Mouse (Mus musculus) CH12.LX (cell line): ENCODE measurements around the gene Plcl2. TPM values are rescaled to one million over a fixed set of nuclear protein-coding genes. Genes with fewer than 3 reads are reported as not detected.
A peak's percentile ranks its signal among the peaks of the same experiment; 100 is the strongest.

Experiments used
- DNase-seq: peaks from one replicate; pipeline ENCODE4 v3.0.0-alpha.2; 2013; ENCODE audit errors: extremely low read depth
- H3K27ac ChIP-seq: 2 replicates; pipeline ENCODE4 v1.5.1; 2012; ENCODE audit warnings: low read depth, mild to moderate bottlenecking, control low read depth, moderate library complexity; ENCODE audit not compliant: insufficient read depth
- H3K27me3 ChIP-seq: replicated peaks from 2 replicates; pipeline ENCODE3; 2012; ENCODE audit warnings: inconsistent platforms
- H3K36me3 ChIP-seq, 2 experiments: replicated peaks in 1 of 2; 2 replicates each; pipeline versions ENCODE3 to v1.6.1; 2012; ENCODE audit warnings: inconsistent platforms in 1 of 2, low read length in 1 of 2, mild to moderate bottlenecking in 1 of 2, mixed read lengths in 1 of 2, moderate library complexity in 1 of 2; ENCODE audit not compliant: control insufficient read depth in 1 of 2, insufficient read depth in 1 of 2
- H3K4me1 ChIP-seq, 2 experiments: 2 replicates each; pipeline ENCODE4 v1.6.1; 2012; ENCODE audit warnings: inconsistent platforms in 1 of 2, moderate library complexity in 1 of 2; ENCODE audit not compliant: insufficient read depth in 2 of 2, control insufficient read depth in 1 of 2
- H3K4me2 ChIP-seq: 2 replicates; pipeline ENCODE4 v1.6.1; 2012; ENCODE audit warnings: low read depth, mild to moderate bottlenecking, control low read depth; ENCODE audit not compliant: poor library complexity, insufficient read depth, severe bottlenecking
- H3K4me3 ChIP-seq, 3 experiments: fragments of 150-350 bp in 1 of 3; sonication (generic) in 1 of 3; replicated peaks in 1 of 3; 2 replicates each; pipeline versions ENCODE3 to v1.5.1; 2011 to 2012; ENCODE audit warnings: low read depth in 2 of 3, low read length in 2 of 3, mild to moderate bottlenecking in 2 of 3, moderate library complexity in 2 of 3, control low read depth in 1 of 3, improper control_type of control experiment in 1 of 3, inconsistent platforms in 1 of 3, mixed read lengths in 1 of 3; ENCODE audit not compliant: poor library complexity in 1 of 3
- H3K79me2 ChIP-seq: replicated peaks from 2 replicates; pipeline ENCODE4 v1.6.1; 2012; ENCODE audit warnings: mild to moderate bottlenecking, moderate library complexity; ENCODE audit not compliant: control insufficient read depth, poor library complexity, insufficient read depth, severe bottlenecking; ENCODE audit errors: extremely low read depth
- H3K9ac ChIP-seq: 2 replicates; pipeline ENCODE4 v1.6.1; 2012; ENCODE audit warnings: low read depth, mild to moderate bottlenecking, control low read depth, moderate library complexity; ENCODE audit not compliant: insufficient read depth
- H3K9me3 ChIP-seq: replicated peaks from 2 replicates; pipeline ENCODE3; 2012; ENCODE audit warnings: low read length, inconsistent platforms, mixed read lengths
- BHLHE40 ChIP-seq: IDR thresholded peaks from 2 replicates; pipeline ENCODE4 v1.6.1; 2011; ENCODE audit warnings: mild to moderate bottlenecking, low read depth, low read length, improper control_type of control experiment
- CTCF ChIP-seq, 2 experiments: IDR thresholded peaks in 1 of 2; conservative IDR thresholded peaks in 1 of 2; 2 replicates each; pipeline ENCODE4 v1.5.1; 2011 to 2012; ENCODE audit warnings: low read depth in 2 of 2, low read length in 2 of 2, improper control_type of control experiment in 1 of 2, inconsistent platforms in 1 of 2, mild to moderate bottlenecking in 1 of 2, moderate library complexity in 1 of 2
- E2F4 ChIP-seq: IDR thresholded peaks from 2 replicates; pipeline ENCODE4 v1.6.1; 2011; ENCODE audit warnings: low read depth, low read length, improper control_type of control experiment; ENCODE audit not compliant: insufficient replicate concordance
- EP300 ChIP-seq: IDR thresholded peaks from 2 replicates; pipeline ENCODE4 v1.6.1; 2011; ENCODE audit warnings: low read length, improper control_type of control experiment
- ETS1 ChIP-seq: conservative IDR thresholded peaks from 2 replicates; pipeline ENCODE4 v1.6.1; 2012; ENCODE audit warnings: low read depth, mild to moderate bottlenecking, inconsistent platforms, low read length, improper control_type of control experiment, moderate library complexity
- GABPA ChIP-seq: IDR thresholded peaks from 2 replicates; pipeline ENCODE4 v1.6.1; 2012; ENCODE audit warnings: low read depth, low read length, improper control_type of control experiment, inconsistent platforms; ENCODE audit not compliant: insufficient replicate concordance
- HCFC1 ChIP-seq: IDR thresholded peaks from 2 replicates; pipeline ENCODE4 v1.6.1; 2012; ENCODE audit warnings: low read depth, mild to moderate bottlenecking, inconsistent platforms, low read length, improper control_type of control experiment
- MAFK ChIP-seq: IDR thresholded peaks from 2 replicates; pipeline ENCODE4 v1.6.1; 2011; ENCODE audit warnings: low read length, improper control_type of control experiment; ENCODE audit not compliant: insufficient replicate concordance
- MAZ ChIP-seq: IDR thresholded peaks from 2 replicates; pipeline ENCODE4 v1.6.1; 2012; ENCODE audit warnings: low read depth, mild to moderate bottlenecking, inconsistent platforms, low read length, improper control_type of control experiment, moderate library complexity
- MEF2A ChIP-seq: IDR thresholded peaks from 2 replicates; pipeline ENCODE4 v1.6.1; 2014; ENCODE audit warnings: low read depth, mild to moderate bottlenecking, inconsistent platforms, low read length, improper control_type of control experiment, borderline replicate concordance
- MXI1 ChIP-seq: IDR thresholded peaks from 2 replicates; pipeline ENCODE4 v1.6.1; 2011; ENCODE audit warnings: mild to moderate bottlenecking, low read depth, low read length, improper control_type of control experiment
- NELFE ChIP-seq: IDR thresholded peaks from 2 replicates; pipeline ENCODE4 v1.6.1; 2011; ENCODE audit warnings: low read depth, low read length, improper control_type of control experiment
- NRF1 ChIP-seq: IDR thresholded peaks from 2 replicates; pipeline ENCODE4 v1.6.1; 2014; ENCODE audit warnings: low read depth, mild to moderate bottlenecking, inconsistent platforms, low read length, improper control_type of control experiment, moderate library complexity
- POLR2A ChIP-seq: IDR thresholded peaks from 2 replicates; pipeline ENCODE4 v1.6.1; 2011; ENCODE audit warnings: low read depth, mild to moderate bottlenecking, improper control_type of control experiment, low read length
- POLR2AphosphoS2 ChIP-seq: IDR thresholded peaks from 2 replicates; pipeline ENCODE4 v1.6.1; 2011; ENCODE audit warnings: low read depth, low read length, improper control_type of control experiment
- RCOR1 ChIP-seq: conservative IDR thresholded peaks from 2 replicates; pipeline ENCODE4 v1.6.1; 2012; ENCODE audit warnings: low read depth, mild to moderate bottlenecking, inconsistent platforms, low read length, improper control_type of control experiment
- SIN3A ChIP-seq: IDR thresholded peaks from 2 replicates; pipeline ENCODE4 v1.6.1; 2012; ENCODE audit warnings: low read length, improper control_type of control experiment, inconsistent platforms
- SMC3 ChIP-seq: IDR thresholded peaks from 2 replicates; pipeline ENCODE4 v1.6.1; 2011; ENCODE audit warnings: low read depth, low read length, improper control_type of control experiment
- USF1 ChIP-seq: IDR thresholded peaks from 2 replicates; pipeline ENCODE4 v1.6.1; 2014; ENCODE audit warnings: low read depth, mild to moderate bottlenecking, inconsistent platforms, low read length, improper control_type of control experiment
- USF2 ChIP-seq: conservative IDR thresholded peaks from 2 replicates; pipeline ENCODE4 v1.6.1; 2011; ENCODE audit warnings: low read depth, low read length, improper control_type of control experiment
- ZKSCAN1 ChIP-seq: IDR thresholded peaks from 2 replicates; pipeline ENCODE4 v1.6.1; 2012; ENCODE audit warnings: low read depth, inconsistent platforms, low read length, improper control_type of control experiment, borderline replicate concordance
- ZMIZ1 ChIP-seq: IDR thresholded peaks from 2 replicates; pipeline ENCODE4 v1.6.1; 2012; ENCODE audit warnings: low read depth, mild to moderate bottlenecking, inconsistent platforms, low read length, improper control_type of control experiment
- ZNF384 ChIP-seq: IDR thresholded peaks from 2 replicates; pipeline ENCODE4 v1.6.1; 2012; ENCODE audit warnings: low read depth, low read length, improper control_type of control experiment, inconsistent platforms
- dilution Hi-C: fragments of 300-500 bp; cut with MboI; formaldehyde crosslinking; loops from 2 replicates; pipeline ENCODE4 v1.14.3; 2020; ENCODE audit warnings: low sequenced_read_pairs; ENCODE audit not compliant: extremely low pct_unique_long_range_greater_than_20kb, extremely low pct_ligation_motif_present
- in situ Hi-C: fragments of 300-500 bp; cut with MboI; formaldehyde crosslinking; loops from 3 replicates; pipeline ENCODE4 v1.14.3; 2019; ENCODE audit warnings: low sequenced_read_pairs, low pct_ligation_motif_present, low pct_unique_long_range_greater_than_20kb, mixed read lengths
- polyA plus RNA-seq: library from polyadenylated mRNA; unstranded; fragments of >175 nt; gene quantifications from 2 replicates; pipeline ENCODE4 v1.2.1, GENCODE M21; 2012; ENCODE audit warnings: low read depth; ENCODE audit not compliant: insufficient read length
- total RNA-seq, 2 experiments: library from RNA; depleted of rRNA; stranded (reverse); fragments of 300-350 nt in 1 of 2; fragments of >200 nt in 1 of 2; gene quantifications; 2 replicates each; pipeline ENCODE4 v1.2.3; 2012 to 2014

Gene Plcl2
- total and polyA plus RNA-seq, 3 experiments, result 9.0 to 16.6 (median 12.7) TPM

DNA sequence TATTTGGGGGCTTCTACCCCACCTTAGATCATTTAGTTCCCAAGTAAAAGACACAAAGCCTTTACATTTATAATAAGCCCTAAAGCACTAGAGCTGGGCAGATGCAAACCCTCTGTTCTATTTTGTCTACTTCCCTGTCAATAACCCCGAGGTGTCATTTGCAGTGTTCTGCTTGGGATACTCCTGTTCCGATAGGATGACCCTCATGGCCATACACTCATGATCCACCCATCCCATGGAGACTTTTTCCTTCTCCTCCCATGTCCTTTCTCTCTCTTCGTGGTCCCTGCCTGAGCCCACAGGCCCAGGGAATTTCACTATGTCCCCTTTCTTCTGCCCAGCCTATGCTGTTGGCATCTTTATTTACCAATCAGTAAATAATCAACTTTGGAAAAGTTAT is 20.8 kb upstream of the Plcl2 start:
- dilution Hi-C loops, result no loop called here

DNA sequence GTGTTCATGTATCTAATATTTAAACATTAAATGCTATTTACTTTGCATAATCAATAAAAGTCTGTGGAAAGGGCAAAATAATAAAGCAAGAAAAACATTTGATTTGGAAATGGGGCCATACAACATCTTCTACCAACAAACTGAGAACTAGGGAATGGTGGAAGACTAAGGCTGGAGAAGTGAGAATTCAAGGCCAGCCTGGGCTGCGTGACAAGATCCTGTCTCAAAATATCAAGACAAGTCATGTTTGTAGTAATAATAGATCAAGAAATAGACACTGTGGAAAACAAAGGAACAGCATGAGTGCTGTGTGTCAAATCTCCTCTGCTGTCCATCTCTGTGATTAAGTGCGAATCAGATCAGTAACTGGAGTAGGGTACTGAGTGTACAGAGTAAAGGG is 20.3 kb upstream of the Plcl2 start:
- Histone ChIP-seq H3K4me3 (no peak overlapping the region), H3K9ac (no peak overlapping the region), H3K36me3 (no peaks in the 10 kb centered on the region), H3K27ac (no peak overlapping the region), H3K27me3 (no peaks in the 10 kb centered on the region), H3K4me1 (peaks cover 8 to 18% of the 10 kb centered on the region in 2 experiments), H3K4me2 (no peak overlapping the region), H3K79me2 (no peaks in the 10 kb centered on the region), H3K9me3 (no peaks in the 10 kb centered on the region)
- in situ Hi-C loops (no loop called here), dilution Hi-C loops (no loop called here)
- no peak for DNase-seq
- TF ChIP-seq E2F4, result no peak
- no peak for TF ChIP-seq USF1
- no peak for TF ChIP-seq ZKSCAN1
- TF ChIP-seq ETS1, result no peak
- TF ChIP-seq SMC3, result no peak
- TF ChIP-seq MXI1, result no peak
- TF ChIP-seq GABPA, result no peak
- no peak for TF ChIP-seq ZMIZ1
- no peak for TF ChIP-seq RCOR1

More for the DNA sequence above, 20.8 kb upstream of the Plcl2 start:
- Histone ChIP-seq H3K9ac (no peak overlapping the region), H3K4me3 (no peak overlapping the region), H3K27me3 (no peaks in the 10 kb centered on the region), H3K79me2 (no peaks in the 10 kb centered on the region), H3K4me1 (peaks cover 8 to 23% of the 10 kb centered on the region in 2 experiments), H3K4me2 (no peak overlapping the region), H3K36me3 (no peaks in the 10 kb centered on the region), H3K9me3 (no peaks in the 10 kb centered on the region), H3K27ac (no peak overlapping the region)
- in situ Hi-C loops, result no loop called here
- TF ChIP-seq CTCF (conservative IDR thresholded peaks at IDR 0.05 in 1 of 2, IDR thresholded peaks at IDR 0.05 in 1 of 2; ENCODE audit: low read depth in 2 of 2, low read length in 2 of 2) (no peak), NELFE (no peak), EP300 (no peak), POLR2A (no peak), MXI1 (no peak)
- DNase-seq, result no peak

GRCm38 (mm10) chr17:50490644-50491430 is 18.4 kb upstream of the Plcl2 start:
- dilution Hi-C loops (no loop called here), in situ Hi-C loops (no loop called here)
- Histone ChIP-seq H3K4me3 (no peak overlapping the region), H3K4me2 (peak overlapping the region; percentile 15; the same call in 1 of the 2 replicates), H3K36me3 (no peaks in the 10 kb centered on the region), H3K9me3 (no peaks in the 10 kb centered on the region), H3K27ac (no peak overlapping the region), H3K4me1 (peaks cover 4 to 10% of the 10 kb centered on the region in 2 experiments), H3K9ac (no peak overlapping the region), H3K79me2 (no peaks in the 10 kb centered on the region), H3K27me3 (no peaks in the 10 kb centered on the region)
- no peak for DNase-seq
- TF ChIP-seq HCFC1, result no peak
- no peak for TF ChIP-seq POLR2A
- TF ChIP-seq ZMIZ1, result no peak
- TF ChIP-seq USF2, result no peak
- no peak for TF ChIP-seq NELFE
- TF ChIP-seq MAZ, result no peak
- no peak for TF ChIP-seq POLR2AphosphoS2
- TF ChIP-seq ZKSCAN1, result no peak
- TF ChIP-seq BHLHE40, result no peak
- no peak for TF ChIP-seq ZNF384
- no peak for TF ChIP-seq SIN3A
- no peak for TF ChIP-seq ETS1
- TF ChIP-seq MAFK, result no peak
- no peak for TF ChIP-seq MEF2A
- no peak for TF ChIP-seq RCOR1
- TF ChIP-seq NRF1, result no peak
